Mouse (Mus musculus): Measurements from ENCODE around the gene Mia2.

- TF ChIP-seq ZMIZ1 (IDR thresholded peaks at IDR 0.05; ENCODE audit: low read depth, low read length) = no peak
- TF ChIP-seq CTCF (IDR thresholded peaks at IDR 0.05 in 2 of 3, conservative IDR thresholded peaks at IDR 0.05 in 1 of 3; ENCODE audit: control insufficient read depth in 1 of 3, insufficient read depth in 1 of 3, low read depth in 2 of 3, low read length in 3 of 3, poor library complexity in 1 of 3, severe bottlenecking in 1 of 3) = no peak
- no peak for TF ChIP-seq MXI1 (IDR thresholded peaks at IDR 0.05; ENCODE audit: low read depth, low read length)
- TF ChIP-seq ZKSCAN1 (IDR thresholded peaks at IDR 0.05; ENCODE audit: low read depth, low read length) = no peak
- no peak for TF ChIP-seq GATA1 (IDR thresholded peaks at IDR 0.05; ENCODE audit: low read depth, low read length)
- TF ChIP-seq POLR2A (IDR thresholded peaks at IDR 0.05; ENCODE audit: control insufficient read depth in 1 of 2, insufficient read depth in 1 of 2, low read depth in 1 of 2, low read length in 2 of 2, poor library complexity in 1 of 2) = no peak
- no peak for TF ChIP-seq TAL1 (IDR thresholded peaks at IDR 0.05; ENCODE audit: low read length)
- TF ChIP-seq MAX (IDR thresholded peaks at IDR 0.05; ENCODE audit: low read length) = no peak
- TF ChIP-seq ELF1 (IDR thresholded peaks at IDR 0.05; ENCODE audit: low read depth, low read length) = no peak
Measured at GRCm38 (mm10) chr12:59188086-59188682, 92.6 kb downstream of the Mia2 start.
